Mouse (Mus musculus) thymus, adult 2 months (tissue): ENCODE results near the gene Nae1. TPM values are rescaled to one million over a fixed set of nuclear protein-coding genes. Genes with fewer than 3 reads are reported as not detected.

Experiments
- DNase-seq: peaks from one replicate; pipeline ENCODE4 v3.0.0; 2021
- H3K27ac ChIP-seq: fragments of 200-500 bp; 2 replicates; pipeline ENCODE4 v1.5.1; 2012; ENCODE audit warnings: low read length, control low read depth; ENCODE audit not compliant: control insufficient read depth, insufficient read depth
- H3K27me3 ChIP-seq: fragments of 200-500 bp; 2 replicates; pipeline ENCODE4 v1.6.1; 2012; ENCODE audit warnings: mild to moderate bottlenecking, low read length, moderate library complexity, mixed read lengths; ENCODE audit not compliant: control insufficient read depth, insufficient read depth
- H3K36me3 ChIP-seq: fragments of 200-500 bp; 2 replicates; pipeline ENCODE4 v1.6.1; 2012; ENCODE audit warnings: mild to moderate bottlenecking, low read length, moderate library complexity; ENCODE audit not compliant: control insufficient read depth, insufficient read depth
- H3K4me1 ChIP-seq: fragments of 200-500 bp; replicated peaks from 2 replicates; pipeline ENCODE4 v1.6.1; 2012; ENCODE audit warnings: low read length; ENCODE audit not compliant: control insufficient read depth, insufficient read depth
- H3K4me3 ChIP-seq: fragments of 200-500 bp; 2 replicates; pipeline ENCODE4 v1.5.1; 2012; ENCODE audit warnings: mild to moderate bottlenecking, low read length, control low read depth, moderate library complexity; ENCODE audit not compliant: control insufficient read depth, insufficient read depth
- CTCF ChIP-seq: fragments of 200-500 bp; IDR thresholded peaks from 2 replicates; pipeline ENCODE4 v1.5.1; 2012; ENCODE audit warnings: mild to moderate bottlenecking, control low read depth, low read length, moderate library complexity, borderline replicate concordance; ENCODE audit not compliant: control insufficient read depth, poor library complexity, insufficient read depth; ENCODE audit errors: extremely low read depth
- POLR2A ChIP-seq: fragments of 200-500 bp; IDR thresholded peaks from 2 replicates; pipeline ENCODE4 v1.6.1; 2012; ENCODE audit warnings: mild to moderate bottlenecking, low read length, control low read depth, moderate library complexity; ENCODE audit not compliant: control insufficient read depth, poor library complexity, insufficient read depth; ENCODE audit errors: extremely low read depth
- WGBS: fragments of 180-500 bp; shearing (Covaris S2); methylation state at CpG from one replicate; pipeline ENCODE4 v1.1.7; 2018; 5-methylcytosine and 5-hydroxymethylcytosine counted together
- polyA plus RNA-seq: library from polyadenylated mRNA; depleted of rRNA; stranded (reverse); fragments of >200 nt; gene quantifications from 2 replicates; pipeline ENCODE4 v1.2.3, GENCODE M21; 2012; rRNA removed

Nae1 gene
- polyA plus RNA-seq, 1 experiment, result 14.3 TPM

DNA sequence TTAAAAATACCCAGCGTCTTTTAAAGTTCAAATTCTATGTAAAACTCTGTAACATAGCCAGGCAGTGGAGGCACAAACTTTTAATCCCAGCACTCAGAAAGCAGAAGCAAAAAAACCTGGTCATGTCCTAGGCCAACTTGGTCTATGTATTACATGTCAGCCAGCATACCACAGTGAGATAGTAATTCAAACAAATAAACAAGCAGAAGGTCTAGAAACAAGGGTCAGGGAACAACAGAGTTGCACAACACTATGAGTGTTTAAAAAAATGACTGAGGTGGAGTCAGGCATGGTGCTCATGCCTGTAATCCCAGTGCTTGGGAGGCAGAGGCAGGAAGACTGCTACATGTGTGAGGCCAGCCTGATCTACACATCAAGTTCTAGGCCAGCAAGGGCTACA lies 55.3 kb downstream of the Nae1 start:
- no peak overlapping the region for H3K27ac ChIP-seq
- H3K4me3 ChIP-seq, result no peak overlapping the region
- no peaks in the 10 kb centered on the region for H3K36me3 ChIP-seq
- no peak for DNase-seq
- TF ChIP-seq CTCF (no peak), POLR2A (no peak)
- H3K4me1 ChIP-seq, result no peaks in the 10 kb centered on the region
- 66% methylated on average over 1 of the region's 1 CpGs for WGBS
- H3K27me3 ChIP-seq, result no peaks in the 10 kb centered on the region

DNA sequence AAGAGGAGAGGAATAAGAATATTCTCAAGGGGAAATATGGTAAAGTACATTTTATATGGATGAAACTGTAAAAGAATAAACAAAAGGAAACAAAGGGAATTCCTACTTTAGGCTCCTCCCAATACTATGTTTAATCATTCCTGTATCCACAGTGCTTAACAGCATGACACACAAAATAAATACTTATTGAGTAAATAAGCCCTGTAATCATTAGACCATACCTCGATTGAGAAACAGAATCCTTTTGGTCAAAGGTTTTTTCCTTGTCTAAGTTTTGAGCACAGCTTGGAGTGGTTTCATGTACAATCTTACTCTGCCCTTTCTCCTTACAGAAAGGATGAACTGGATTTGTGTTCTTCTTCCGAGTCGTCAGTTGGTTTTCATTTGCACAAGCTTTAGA lies 62.0 kb downstream of the Nae1 start:
- H3K27ac ChIP-seq, result no peak overlapping the region
- no peaks in the 10 kb centered on the region for H3K27me3 ChIP-seq
- 90% methylated on average over 3 of the region's 3 CpGs for WGBS
- no peak overlapping the region for H3K4me3 ChIP-seq
- no peaks in the 10 kb centered on the region for H3K36me3 ChIP-seq
- TF ChIP-seq POLR2A (no peak), CTCF (no peak)
- H3K4me1 ChIP-seq, result no peaks in the 10 kb centered on the region
- DNase-seq, result no peak

DNA sequence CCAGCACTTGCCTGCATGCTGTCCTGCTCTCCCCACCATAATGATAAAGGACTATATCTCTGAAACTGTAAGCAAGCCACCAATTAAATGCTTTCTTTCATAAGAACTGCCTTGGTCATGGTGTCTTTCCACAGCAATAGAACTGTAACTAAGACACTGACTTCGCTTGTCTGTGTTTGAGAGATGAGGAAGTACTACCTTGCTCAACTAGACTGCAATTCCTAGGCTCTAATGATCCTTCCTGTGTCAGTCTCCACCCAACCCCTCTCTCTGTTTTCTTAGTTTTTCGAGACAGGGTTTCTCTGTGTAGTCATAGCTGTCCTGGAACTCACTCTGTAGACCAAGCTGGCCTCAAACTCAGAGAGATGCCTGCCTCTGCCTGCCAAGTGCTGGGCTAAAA lies 67.0 kb downstream of the Nae1 start:
- no peak overlapping the region for H3K27ac ChIP-seq
- H3K4me1 ChIP-seq, result no peaks in the 10 kb centered on the region
- WGBS, result 68% methylated on average over 2 of the region's 2 CpGs
- TF ChIP-seq POLR2A (no peak), CTCF (no peak)
- H3K27me3 ChIP-seq, result no peaks in the 10 kb centered on the region
- no peak for DNase-seq
- no peak overlapping the region for H3K4me3 ChIP-seq
- no peaks in the 10 kb centered on the region for H3K36me3 ChIP-seq

Other genes starting within 250 kb of the Nae1 start
- 0.12 TPM in 1 of 2 replicates, not detected in the other for gene Cmtm2a, start 241.5 kb downstream of the Nae1 start, polyA plus RNA-seq
- not detected in 2 replicates for gene Gm45711, start 224.6 kb downstream of the Nae1 start, polyA plus RNA-seq
- gene Cmtm1, start 224.5 kb downstream of the Nae1 start, polyA plus RNA-seq, result not detected in 2 replicates
- not detected in 2 replicates for gene Gm11020, start 213.1 kb downstream of the Nae1 start, polyA plus RNA-seq
- not detected in 2 replicates for gene Cmtm2b, start 212.4 kb downstream of the Nae1 start, polyA plus RNA-seq
- 63.4 and 76.3 TPM in 2 replicates for gene Cmtm3, start 195.2 kb downstream of the Nae1 start, polyA plus RNA-seq
- 7.8 and 8.4 TPM in 2 replicates for gene Cmtm4, start 138.8 kb downstream of the Nae1 start, polyA plus RNA-seq
- 15.6 and 16.1 TPM in 2 replicates for gene Dync1li2, start 91.6 kb downstream of the Nae1 start, polyA plus RNA-seq
- gene Terb1, start 24.7 kb downstream of the Nae1 start, polyA plus RNA-seq, result 0.03 and 0.08 TPM in 2 replicates
- 2.4 and 2.8 TPM in 2 replicates for gene Car7, start 52 bp upstream of the Nae1 start, polyA plus RNA-seq
- gene Pdp2, start 56.8 kb upstream of the Nae1 start, polyA plus RNA-seq, result 6.0 and 6.4 TPM in 2 replicates
- gene Cdh16, start 89.8 kb upstream of the Nae1 start, polyA plus RNA-seq, result 0.20 and 1.5 TPM in 2 replicates
- 25.2 and 36.1 TPM in 2 replicates for gene Rrad, start 96.7 kb upstream of the Nae1 start, polyA plus RNA-seq
- gene Ciao2b, start 107.3 kb upstream of the Nae1 start, polyA plus RNA-seq, result 72.0 and 76.9 TPM in 2 replicates
- 0.87 and 1.0 TPM in 2 replicates for gene Ces2a, start 199.4 kb upstream of the Nae1 start, polyA plus RNA-seq